Mouse (Mus musculus) neural tube, embryonic 14.5 days (tissue): ENCODE data around the gene Ssr1. TPM values are rescaled to one million over a fixed set of nuclear protein-coding genes. Genes with fewer than 3 reads are reported as not detected.

Experiments used
- ATAC-seq: fragments of 200-750 bp; cut with Nextera tagmentation; 2 replicates; pipeline ENCODE4 v1.8.0; 2017; ENCODE audit warnings: low read depth, mild to moderate bottlenecking, moderate TSS enrichment, moderate library complexity
- H3K27ac ChIP-seq: fragments of 300-500 bp; sonication (generic); 2 replicates; pipeline ENCODE4 v1.5.1; 2014; ENCODE audit warnings: low read depth, mild to moderate bottlenecking, control low read depth, low read length, moderate library complexity, mixed read lengths
- H3K27me3 ChIP-seq: fragments of 300-500 bp; sonication (generic); 2 replicates; pipeline ENCODE4 v1.6.1; 2014; ENCODE audit warnings: low read length; ENCODE audit not compliant: control insufficient read depth, insufficient read depth
- H3K36me3 ChIP-seq: fragments of 300-500 bp; sonication (generic); 2 replicates; pipeline ENCODE4 v1.6.1; 2014; ENCODE audit warnings: low read length, mixed read lengths; ENCODE audit not compliant: control insufficient read depth, insufficient read depth
- H3K4me1 ChIP-seq: fragments of 300-500 bp; sonication (generic); 2 replicates; pipeline ENCODE4 v1.6.1; 2014; ENCODE audit warnings: low read length; ENCODE audit not compliant: control insufficient read depth, insufficient read depth
- H3K4me2 ChIP-seq: fragments of 300-500 bp; sonication (generic); 2 replicates; pipeline ENCODE4 v1.6.1; 2014; ENCODE audit warnings: mild to moderate bottlenecking, low read depth, low read length, control low read depth
- H3K4me3 ChIP-seq: fragments of 300-500 bp; sonication (generic); 2 replicates; pipeline ENCODE4 v1.5.1; 2014; ENCODE audit warnings: low read depth, low read length, control low read depth, mixed read lengths
- H3K9ac ChIP-seq: fragments of 300-500 bp; sonication (generic); replicated peaks from 2 replicates; pipeline ENCODE4 v1.6.1; 2014; ENCODE audit warnings: low read depth, mild to moderate bottlenecking, control low read depth, low read length, mixed read lengths
- H3K9me3 ChIP-seq: fragments of 300-500 bp; sonication (generic); 2 replicates; pipeline ENCODE4 v1.6.1; 2016; ENCODE audit warnings: low read length; ENCODE audit not compliant: control insufficient read depth
- WGBS: fragments of 180-500 bp; shearing (Covaris S2); extraction: QIAGEN DNeasy Blood & Tissue Kit; methylation state at CpG from one replicate; pipeline ENCODE4 v1.1.7; 2014; 5-methylcytosine and 5-hydroxymethylcytosine counted together
- polyA plus RNA-seq: library from polyadenylated mRNA; unstranded; fragments of >200 nt; fragmentation: Nextera tagmentation; extraction: Ambion mirVana; gene quantifications from 2 replicates; pipeline ENCODE4 v1.2.1, GENCODE M21; 2014

Ssr1 gene
- polyA plus RNA-seq, 1 experiment from 2014 or later = 53.0 TPM

GRCm38 (mm10) chr13:38015591-38015990 is 21.6 kb upstream of the Ssr1 start:
- no peak overlapping the region for H3K27ac ChIP-seq
- no peak overlapping the region for H3K9ac ChIP-seq
- no peak overlapping the region for H3K4me2 ChIP-seq
- 93% methylated on average over 4 of the region's 4 CpGs for WGBS
- H3K9me3 ChIP-seq = no peaks in the 10 kb centered on the region
- no peaks in the 10 kb centered on the region for H3K4me1 ChIP-seq
- no peaks in the 10 kb centered on the region for H3K27me3 ChIP-seq
- H3K36me3 ChIP-seq = no peaks in the 10 kb centered on the region
- H3K4me3 ChIP-seq = no peak overlapping the region
- no peak for ATAC-seq

GRCm38 (mm10) chr13:38012436-38012835 is 18.4 kb upstream of the Ssr1 start:
- no peak overlapping the region for H3K4me3 ChIP-seq
- 81% methylated on average over 5 of the region's 5 CpGs for WGBS

GRCm38 (mm10) chr13:38010444-38010910 is 16.5 kb upstream of the Ssr1 start:
- no peak for ATAC-seq
- 84% methylated on average over 5 of the region's 5 CpGs for WGBS
- Histone ChIP-seq H3K4me3 (no peak overlapping the region), H3K27ac (no peak overlapping the region), H3K27me3 (no peaks in the 10 kb centered on the region), H3K9me3 (no peaks in the 10 kb centered on the region), H3K9ac (no peak overlapping the region), H3K4me2 (no peak overlapping the region), H3K4me1 (no peaks in the 10 kb centered on the region), H3K36me3 (no peaks in the 10 kb centered on the region)

More at GRCm38 (mm10) chr13:38012436-38012835, 18.4 kb upstream of the Ssr1 start:
- no peak overlapping the region for H3K9ac ChIP-seq
- H3K27me3 ChIP-seq = no peaks in the 10 kb centered on the region
- H3K27ac ChIP-seq = no peak overlapping the region
- H3K4me1 ChIP-seq = no peaks in the 10 kb centered on the region
- H3K36me3 ChIP-seq = no peaks in the 10 kb centered on the region
- no peak overlapping the region for H3K4me2 ChIP-seq
- ATAC-seq = no peak
- no peaks in the 10 kb centered on the region for H3K9me3 ChIP-seq

GRCm38 (mm10) chr13:38009721-38010408 is 15.8 kb upstream of the Ssr1 start:
- no peaks in the 10 kb centered on the region for H3K36me3 ChIP-seq
- H3K27ac ChIP-seq = no peak overlapping the region
- WGBS = 96% methylated on average over 5 of the region's 5 CpGs
- no peak for ATAC-seq
- no peak overlapping the region for H3K9ac ChIP-seq
- no peaks in the 10 kb centered on the region for H3K27me3 ChIP-seq
- no peaks in the 10 kb centered on the region for H3K9me3 ChIP-seq
- H3K4me1 ChIP-seq = no peaks in the 10 kb centered on the region
- H3K4me3 ChIP-seq = no peak overlapping the region
- no peak overlapping the region for H3K4me2 ChIP-seq

- Histone ChIP-seq H3K27me3 (no peaks in the 10 kb centered on the region), H3K27ac (no peak overlapping the region)
- 90% methylated on average over 2 of the region's 2 CpGs for WGBS
These were observed 14.0 kb upstream of the Ssr1 start for GRCm38 (mm10) chr13:38007972-38008371.

GRCm38 (mm10) chr13:38002461-38002860 is 8.4 kb upstream of the Ssr1 start:
- no peak overlapping the region for H3K9ac ChIP-seq
- 47% methylated on average over 1 of the region's 1 CpGs for WGBS
- no peak for ATAC-seq
- no peak overlapping the region for H3K27ac ChIP-seq
- no peaks in the 10 kb centered on the region for H3K9me3 ChIP-seq
- no peaks in the 10 kb centered on the region for H3K4me1 ChIP-seq
- no peak overlapping the region for H3K4me2 ChIP-seq
- H3K27me3 ChIP-seq = no peaks in the 10 kb centered on the region
- no peak overlapping the region for H3K4me3 ChIP-seq
- no peaks in the 10 kb centered on the region for H3K36me3 ChIP-seq

More at GRCm38 (mm10) chr13:38007972-38008371, 14.0 kb upstream of the Ssr1 start:
- H3K4me3 ChIP-seq = no peak overlapping the region
- H3K36me3 ChIP-seq = no peaks in the 10 kb centered on the region
- H3K4me2 ChIP-seq = no peak overlapping the region
- H3K9ac ChIP-seq = no peak overlapping the region
- no peak for ATAC-seq
- no peaks in the 10 kb centered on the region for H3K4me1 ChIP-seq
- H3K9me3 ChIP-seq = no peaks in the 10 kb centered on the region

GRCm38 (mm10) chr13:37999713-38000112 is 5.7 kb upstream of the Ssr1 start:
- H3K9ac ChIP-seq = no peak overlapping the region
- no peaks in the 10 kb centered on the region for H3K9me3 ChIP-seq

GRCm38 (mm10) chr13:37994405-37994749 is 360 bp upstream of the Ssr1 start:
- peak overlapping the region; percentile 91 for H3K27ac ChIP-seq
- peak overlapping the region; percentile 55 for H3K4me2 ChIP-seq
- peak overlapping the region; percentile 87 for H3K4me3 ChIP-seq
- 24% methylated on average over 7 of the region's 7 CpGs for WGBS
- H3K27me3 ChIP-seq = no peaks in the 10 kb centered on the region; the same call in 1 of the 2 replicates
- H3K4me1 ChIP-seq = peaks cover 7% of the 10 kb centered on the region
- peak; percentile 58 for ATAC-seq
- H3K9ac ChIP-seq = peak overlapping the region; percentile 89
- peaks cover 6% of the 10 kb centered on the region for H3K36me3 ChIP-seq
- H3K9me3 ChIP-seq = no peaks in the 10 kb centered on the region

More at GRCm38 (mm10) chr13:37999713-38000112, 5.7 kb upstream of the Ssr1 start:
- Histone ChIP-seq H3K4me3 (no peak overlapping the region), H3K27me3 (no peaks in the 10 kb centered on the region), H3K27ac (no peak overlapping the region), H3K4me1 (no peaks in the 10 kb centered on the region), H3K36me3 (no peaks in the 10 kb centered on the region), H3K4me2 (no peak overlapping the region)
- ATAC-seq = no peak
- 73% methylated on average over 3 of the region's 3 CpGs for WGBS

- ATAC-seq = no peak
- H3K9ac ChIP-seq = peak overlapping the region; percentile 89
- peaks cover 7% of the 10 kb centered on the region for H3K4me1 ChIP-seq
- peaks cover 16% of the 10 kb centered on the region for H3K36me3 ChIP-seq
- H3K4me2 ChIP-seq = peak overlapping the region; percentile 87
- no peaks in the 10 kb centered on the region; the same call in 1 of the 2 replicates for H3K27me3 ChIP-seq
- H3K4me3 ChIP-seq = peak overlapping the region; percentile 87
- under 1% methylated on average over 17 of the region's 17 CpGs for WGBS
- H3K27ac ChIP-seq = peak overlapping the region; percentile 91
- H3K9me3 ChIP-seq = no peaks in the 10 kb centered on the region
These were observed 677 bp downstream of the Ssr1 start for GRCm38 (mm10) chr13:37993376-37993703.
